Mouse (Mus musculus) forebrain, embryonic 15.5 days (tissue): ENCODE data around the gene Fam136a. TPM values are rescaled to one million over a fixed set of nuclear protein-coding genes. Genes with fewer than 3 reads are reported as not detected.
"Not testable (repeated sequence)": the region's sequence is repeated elsewhere in the genome, so short reads cannot be mapped to it uniquely, and the experiment has no call there.

Experiments
- ATAC-seq: fragments of 200-750 bp; cut with Nextera tagmentation; replicated peaks from 2 replicates; pipeline ENCODE4 v1.8.0; 2017; ENCODE audit warnings: mild to moderate bottlenecking, moderate TSS enrichment, moderate library complexity
- H3K27ac ChIP-seq: fragments of 300-500 bp; sonication (generic); replicated peaks from 2 replicates; pipeline ENCODE4 v1.5.1; 2015; ENCODE audit warnings: mild to moderate bottlenecking, inconsistent platforms
- H3K27me3 ChIP-seq: fragments of 300-500 bp; sonication (generic); 2 replicates; pipeline ENCODE4 v1.6.1; 2015; ENCODE audit warnings: inconsistent platforms
- H3K36me3 ChIP-seq: fragments of 300-500 bp; sonication (generic); 2 replicates; pipeline ENCODE4 v1.6.1; 2015; ENCODE audit warnings: mild to moderate bottlenecking, inconsistent platforms
- H3K4me1 ChIP-seq: fragments of 300-500 bp; sonication (generic); 2 replicates; pipeline ENCODE4 v1.6.1; 2015; ENCODE audit warnings: inconsistent platforms
- H3K4me2 ChIP-seq: fragments of 300-500 bp; sonication (generic); replicated peaks from 2 replicates; pipeline ENCODE4 v1.6.1; 2015; ENCODE audit warnings: mild to moderate bottlenecking, inconsistent platforms
- H3K4me3 ChIP-seq: fragments of 300-500 bp; sonication (generic); 2 replicates; pipeline ENCODE4 v1.5.1; 2015; ENCODE audit warnings: mild to moderate bottlenecking, inconsistent platforms
- H3K9ac ChIP-seq: fragments of 300-500 bp; sonication (generic); replicated peaks from 2 replicates; pipeline ENCODE4 v1.6.1; 2015; ENCODE audit warnings: mild to moderate bottlenecking, inconsistent platforms
- H3K9me3 ChIP-seq: fragments of 300-500 bp; sonication (generic); 2 replicates; pipeline ENCODE4 v1.6.1; 2016; ENCODE audit warnings: inconsistent platforms
- WGBS: fragments of 180-500 bp; shearing (Covaris S2); methylation state at CpG from one replicate; pipeline ENCODE4 v1.1.7; 2015; ENCODE audit warnings: mixed read lengths; 5-methylcytosine and 5-hydroxymethylcytosine counted together
- polyA plus RNA-seq: library from polyadenylated mRNA; unstranded; fragments of >200 nt; fragmentation: Nextera tagmentation; extraction: Ambion mirVana; gene quantifications from 2 replicates; pipeline ENCODE4 v1.2.1, GENCODE M21; 2015

Gene Fam136a
- polyA plus RNA-seq, 1 experiment from 2014 or later, result 123 TPM

- 66% methylated on average over 3 of the region's 3 CpGs for WGBS
Observed at GRCm38 (mm10) chr6:86370093-86370713, 4.8 kb downstream of the Fam136a start.

GRCm38 (mm10) chr6:86370764-86371339, 5.4 kb downstream of the Fam136a start, which contains the start of gene Snrpg:
Gene Snrpg (plus strand): TSS chr6:86371304.
- Histone ChIP-seq H3K4me2 (peak within 1 kb of the TSS; percentile 60), H3K27me3 (no peaks in the 10 kb centered on the region), H3K4me3 (peak within 1 kb of the TSS; percentile 89), H3K27ac (peak within 1 kb of the TSS; percentile 96), H3K9ac (peak within 1 kb of the TSS; percentile 88), H3K9me3 (no peaks in the 10 kb centered on the region), H3K36me3 (peaks cover 10% of the 10 kb centered on the region; the same call in 1 of the 2 replicates), H3K4me1 (peaks cover 44% of the 10 kb centered on the region)
- ATAC-seq, result no peak; the same call in 1 of the 2 replicates
- WGBS, result 16% methylated on average over 15 of the region's 15 CpGs

More at GRCm38 (mm10) chr6:86370093-86370713, 4.8 kb downstream of the Fam136a start:
- Histone ChIP-seq H3K4me2 (peak overlapping the region; percentile 60), H3K27ac (peak overlapping the region; percentile 96), H3K36me3 (peaks cover 10% of the 10 kb centered on the region; the same call in 1 of the 2 replicates), H3K4me3 (peak overlapping the region; percentile 89), H3K27me3 (no peaks in the 10 kb centered on the region), H3K9me3 (no peaks in the 10 kb centered on the region), H3K9ac (peak overlapping the region; percentile 88), H3K4me1 (peaks cover 44% of the 10 kb centered on the region)
- no peak for ATAC-seq

- Histone ChIP-seq H3K4me2 (peak overlapping the region; percentile 60), H3K27me3 (no peaks in the 10 kb centered on the region), H3K36me3 (peaks cover 14% of the 10 kb centered on the region; the same call in 1 of the 2 replicates), H3K4me3 (peak overlapping the region; percentile 89), H3K27ac (peak overlapping the region; percentile 96), H3K9me3 (no peaks in the 10 kb centered on the region), H3K4me1 (peaks cover 38% of the 10 kb centered on the region), H3K9ac (peak overlapping the region; percentile 88)
- ATAC-seq, result peak; percentile 97
- under 1% methylated on average over 50 of the region's 50 CpGs for WGBS
Observed at GRCm38 (mm10) chr6:86371340-86371911, 6.0 kb downstream of the Fam136a start.

GRCm38 (mm10) chr6:86371950-86372516, 6.6 kb downstream of the Fam136a start:
- peaks cover 32% of the 10 kb centered on the region for H3K4me1 ChIP-seq
- no peaks in the 10 kb centered on the region for H3K9me3 ChIP-seq
- peak overlapping the region; percentile 60 for H3K4me2 ChIP-seq
- H3K4me3 ChIP-seq, result peak overlapping the region; percentile 89
- no peaks in the 10 kb centered on the region for H3K27me3 ChIP-seq
- peak overlapping the region; percentile 88 for H3K9ac ChIP-seq
- peaks cover 20% of the 10 kb centered on the region; the same call in 1 of the 2 replicates for H3K36me3 ChIP-seq
- ATAC-seq, result no peak
- WGBS, result 5% methylated on average over 12 of the region's 12 CpGs
- peak overlapping the region; percentile 96 for H3K27ac ChIP-seq

GRCm38 (mm10) chr6:86373556-86373955, 8.1 kb downstream of the Fam136a start:
- no peak overlapping the region for H3K27ac ChIP-seq
- no peak overlapping the region for H3K4me2 ChIP-seq
- no peaks in the 10 kb centered on the region for H3K27me3 ChIP-seq
- ATAC-seq, result no peak
- no peaks in the 10 kb centered on the region for H3K9me3 ChIP-seq
- peaks cover 31% of the 10 kb centered on the region for H3K4me1 ChIP-seq
- peaks cover 27% of the 10 kb centered on the region for H3K36me3 ChIP-seq
- H3K4me3 ChIP-seq, result no peak overlapping the region
- 91% methylated on average over 6 of the region's 6 CpGs for WGBS
- no peak overlapping the region for H3K9ac ChIP-seq

GRCm38 (mm10) chr6:86378341-86378740, 12.9 kb downstream of the Fam136a start:
- Histone ChIP-seq H3K27ac (no peak overlapping the region), H3K4me3 (no peak overlapping the region), H3K27me3 (no peaks in the 10 kb centered on the region), H3K4me1 (peaks cover 7% of the 10 kb centered on the region; the same call in 1 of the 2 replicates), H3K4me2 (no peak overlapping the region), H3K9ac (no peak overlapping the region), H3K36me3 (peaks cover 38% of the 10 kb centered on the region), H3K9me3 (no peaks in the 10 kb centered on the region)
- no peak for ATAC-seq
- WGBS, result 70% methylated on average over 3 of the region's 3 CpGs

- H3K4me3 ChIP-seq, H3K27ac ChIP-seq, H3K4me2 ChIP-seq, ATAC-seq, H3K9ac ChIP-seq, H3K9me3 ChIP-seq, H3K4me1 ChIP-seq, H3K27me3 ChIP-seq: not testable (repeated sequence)
- H3K36me3 ChIP-seq, result peaks cover 42% of the 10 kb centered on the region
- 77% methylated on average over 8 of the region's 8 CpGs for WGBS
Observed at GRCm38 (mm10) chr6:86380112-86380511, 14.7 kb downstream of the Fam136a start.

- Histone ChIP-seq H3K36me3 (peaks cover 45% of the 10 kb centered on the region), H3K4me1 (no peaks in the 10 kb centered on the region), H3K4me3 (no peak overlapping the region), H3K27me3 (no peaks in the 10 kb centered on the region), H3K9me3 (no peaks in the 10 kb centered on the region), H3K27ac (no peak overlapping the region), H3K9ac (no peak overlapping the region), H3K4me2 (no peak overlapping the region)
- ATAC-seq, result no peak
Observed at GRCm38 (mm10) chr6:86382551-86382950, 17.1 kb downstream of the Fam136a start.

- H3K9me3 ChIP-seq, result no peaks in the 10 kb centered on the region
- peaks cover 45% of the 10 kb centered on the region for H3K36me3 ChIP-seq
- H3K9ac ChIP-seq, result no peak overlapping the region
- no peak overlapping the region for H3K27ac ChIP-seq
- H3K4me1 ChIP-seq, result no peaks in the 10 kb centered on the region
- H3K4me3 ChIP-seq, result no peak overlapping the region
- no peak for ATAC-seq
- H3K4me2 ChIP-seq, result no peak overlapping the region
- no peaks in the 10 kb centered on the region for H3K27me3 ChIP-seq
- 56% methylated on average over 16 of the region's 16 CpGs for WGBS
Observed at GRCm38 (mm10) chr6:86383370-86383769, 17.9 kb downstream of the Fam136a start.

- Histone ChIP-seq H3K4me3 (no peak overlapping the region), H3K36me3 (peaks cover 47% of the 10 kb centered on the region), H3K4me2 (no peak overlapping the region), H3K27me3 (no peaks in the 10 kb centered on the region), H3K9ac (no peak overlapping the region), H3K4me1 (no peaks in the 10 kb centered on the region), H3K27ac (no peak overlapping the region), H3K9me3 (no peaks in the 10 kb centered on the region)
- ATAC-seq, result no peak
- WGBS, result 72% methylated on average over 4 of the region's 4 CpGs
Observed at GRCm38 (mm10) chr6:86384692-86385091, 19.2 kb downstream of the Fam136a start.

GRCm38 (mm10) chr6:86385362-86386104, 20.1 kb downstream of the Fam136a start:
- Histone ChIP-seq H3K9ac (no peak overlapping the region), H3K9me3 (no peaks in the 10 kb centered on the region), H3K27ac (no peak overlapping the region), H3K4me3 (no peak overlapping the region), H3K4me2 (no peak overlapping the region), H3K36me3 (peaks cover 51% of the 10 kb centered on the region), H3K27me3 (no peaks in the 10 kb centered on the region), H3K4me1 (no peaks in the 10 kb centered on the region)
- ATAC-seq, result no peak
- WGBS, result 89% methylated on average over 5 of the region's 5 CpGs
